In the genomic region with DNA sequence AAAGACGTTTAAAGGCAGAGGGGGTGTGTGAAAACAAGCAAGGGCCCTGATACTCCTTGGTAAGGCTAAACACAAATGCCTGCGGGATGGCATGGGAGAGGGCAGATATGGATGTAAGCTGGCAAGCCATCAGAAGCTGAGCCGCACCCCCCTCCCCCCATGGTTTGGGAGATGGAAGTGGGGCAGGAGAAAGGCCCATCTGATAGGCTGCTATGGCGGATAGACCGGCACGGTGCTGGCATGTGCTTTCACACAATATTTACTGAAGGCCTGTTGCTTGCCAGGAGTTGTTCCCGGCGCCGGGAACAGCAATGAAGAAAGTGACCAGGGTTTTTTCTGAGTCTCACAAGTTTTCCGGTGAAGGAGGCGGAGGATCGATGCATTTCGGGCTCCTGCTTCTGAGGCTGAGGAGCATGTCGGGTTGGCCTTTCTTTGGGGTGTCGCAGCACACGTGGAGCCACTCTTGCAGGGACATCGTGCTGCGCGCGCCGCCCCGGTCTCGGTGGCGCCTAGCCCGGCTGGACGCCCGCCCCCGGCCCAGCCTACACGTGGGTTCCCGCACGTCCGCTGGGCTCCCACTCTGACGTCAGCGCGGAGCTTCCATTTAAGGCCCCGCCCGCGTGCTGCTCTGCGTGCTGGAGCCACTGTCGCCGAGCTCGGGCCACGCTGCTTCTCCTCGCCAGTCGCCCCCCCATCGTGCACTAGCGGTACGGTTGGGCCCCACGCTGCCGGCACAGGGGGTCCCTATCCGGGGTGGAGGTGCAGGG, we compare ENCODE assay signal across 8 mouse cellular contexts. TPM values are rescaled to one million over a fixed set of nuclear protein-coding genes. Genes with fewer than 3 reads are reported as not detected.
DNase-seq lines count a peak whose midpoint lies in the region; ATAC-seq and TF ChIP-seq lines count a peak whose summit lies in the region.

No protein-coding gene starts in this region.

- ATAC-seq in erythroblast, adult 5-6 weeks (replicated peaks; ENCODE audit: low FRiP score, poor library complexity, severe bottlenecking) = peak; percentile 78
- peak; percentile 87 for ATAC-seq in heart, embryonic 11.5 days (replicated peaks; ENCODE audit: insufficient number of reproducible peaks, low FRiP score, low TSS enrichment)
- peak; percentile 93 for ATAC-seq in kidney, embryonic 15.5 days (replicated peaks; ENCODE audit: low FRiP score)

- WGBS in heart, embryonic 11.5 days (ENCODE audit: insufficient replicate concordance) = under 1% methylated on average over 50 of the region's 51 CpGs
- under 1% methylated on average over 51 of the region's 51 CpGs for WGBS in kidney, embryonic 15.5 days

- H3K4me1 ChIP-seq in heart, embryonic 11.5 days (ENCODE audit: control insufficient read depth, insufficient read depth, low read length) = peaks cover 12% of the 10 kb centered on the region
- H3K4me1 ChIP-seq in kidney, embryonic 15.5 days = peaks cover 25% of the 10 kb centered on the region

- peak overlapping the region; percentile 70 for H3ac ChIP-seq in C2C12 (ENCODE audit: control insufficient read depth, insufficient read length, low read depth)

- no peaks in the 10 kb centered on the region for H3K9me3 ChIP-seq in heart, embryonic 11.5 days (replicated peaks; ENCODE audit: control insufficient read depth, low read length)
- no peaks in the 10 kb centered on the region for H3K9me3 ChIP-seq in kidney, embryonic 15.5 days (replicated peaks)

- H3K79me2 ChIP-seq in C2C12 (ENCODE audit: control insufficient read depth, insufficient read depth) = peaks cover 53% of the 10 kb centered on the region

- peak overlapping the region; percentile 100 for H3K9ac ChIP-seq in heart, embryonic 11.5 days (ENCODE audit: low read depth, low read length)
- peak overlapping the region; percentile 87 for H3K9ac ChIP-seq in kidney, embryonic 15.5 days

- peak; percentile 96 for DNase-seq in brain, adult 2 months (ENCODE audit: low read depth, low spot score)
- DNase-seq in liver = peak; percentile 91
- DNase-seq in monocyte, adult 2 months (ENCODE audit: low read depth in 1 of 2, low spot score in 2 of 2) = peak; percentile 46 to 71
- DNase-seq in spleen, postnatal 14 days (ENCODE audit: low spot score in 2 of 2) = peak; percentile 75 to 81

- H3K27me3 ChIP-seq in C2C12 (ENCODE audit: control insufficient read depth, insufficient read depth, insufficient read length) = no peaks in the 10 kb centered on the region
- no peaks in the 10 kb centered on the region for H3K27me3 ChIP-seq in heart, embryonic 11.5 days (ENCODE audit: control insufficient read depth, insufficient read depth, low read length)
- H3K27me3 ChIP-seq in kidney, embryonic 15.5 days = peaks cover 8% of the 10 kb centered on the region; the same call in 1 of the 2 replicates

- H3K4me3 ChIP-seq in C2C12 (ENCODE audit: insufficient read depth, poor library complexity, severe bottlenecking) = peak overlapping the region; percentile 72
- peak overlapping the region; percentile 98 for H3K4me3 ChIP-seq in heart, embryonic 11.5 days (ENCODE audit: low read depth, low read length)
- peak overlapping the region; percentile 75 for H3K4me3 ChIP-seq in kidney, embryonic 15.5 days (replicated peaks)

- no peak for TF ChIP-seq CTCF in C2C12 (IDR thresholded peaks at IDR 0.05; ENCODE audit: control insufficient read depth, insufficient read depth, insufficient read length)

- peaks cover 29% of the 10 kb centered on the region for H3K36me3 ChIP-seq in C2C12 (ENCODE audit: control insufficient read depth, insufficient read depth)
- peaks cover 15% of the 10 kb centered on the region for H3K36me3 ChIP-seq in heart, embryonic 11.5 days (ENCODE audit: control insufficient read depth, insufficient read depth, low read length)
- H3K36me3 ChIP-seq in kidney, embryonic 15.5 days = peaks cover 32% of the 10 kb centered on the region

- peak overlapping the region; percentile 88 for H3K4me2 ChIP-seq in heart, embryonic 11.5 days
- H3K4me2 ChIP-seq in kidney, embryonic 15.5 days = peak overlapping the region; percentile 79

- H3K79me3 ChIP-seq in C2C12 (ENCODE audit: low read depth) = peaks cover 30% of the 10 kb centered on the region

- H3K27ac ChIP-seq in heart, embryonic 11.5 days (ENCODE audit: low read depth, low read length) = peak overlapping the region; percentile 98
- H3K27ac ChIP-seq in kidney, embryonic 15.5 days = peak overlapping the region; percentile 94

TF ChIP-seq in C2C12, 6 proteins besides CTCF, POLR2A, EP300 and RAD21:
- TF ChIP-seq MYOD1 (IDR thresholded peaks at IDR 0.05; ENCODE audit: control insufficient read depth, insufficient read length, low read depth) = no peak
- TF ChIP-seq MAX (IDR thresholded peaks at IDR 0.05) = peak; percentile 91
- no peak for TF ChIP-seq FOSL1 (IDR thresholded peaks at IDR 0.05; ENCODE audit: insufficient read depth, low read length, poor library complexity, severe bottlenecking)
- TF ChIP-seq MYOG (IDR thresholded peaks at IDR 0.05; ENCODE audit: control insufficient read depth, extremely low read depth, insufficient read length) = no peak
- TF ChIP-seq CEBPB (IDR thresholded peaks at IDR 0.05; ENCODE audit: low read depth) = no peak
- peak; percentile 47 for TF ChIP-seq USF1 (IDR thresholded peaks at IDR 0.05; ENCODE audit: low read depth)
TF ChIP-seq in C2C12: peak in this region for 2.

RNA-seq across cellular contexts. Expression of gene Ldha, which starts 4.1 kb away (rescaled TPM):
- polyA plus RNA-seq in C2C12 (2012; fragmentation: generic; extraction: Trizol) = 2,062 TPM
- total RNA-seq in erythroblast, adult 5-6 weeks (2015; ENCODE audit: low replicate concordance) = 108 and 109 TPM in 2 replicates
- total RNA-seq in erythroblast, adult 5-6 weeks (2017; ENCODE audit: low replicate concordance) = 53.0 and 92.1 TPM in 2 replicates
- polyA plus RNA-seq in heart, embryonic 11.5 days (2014; fragmentation: Nextera tagmentation; extraction: Ambion mirVana) = 3,042 and 3,490 TPM in 2 replicates
- polyA plus RNA-seq in kidney, embryonic 15.5 days (2015; fragmentation: Nextera tagmentation; extraction: Ambion mirVana) = 1,596 and 1,620 TPM in 2 replicates

RNA-seq across cellular contexts. Expression of gene Ldhc, which starts 15.6 kb away (rescaled TPM):
- polyA plus RNA-seq in C2C12 (2012; fragmentation: generic; extraction: Trizol) = not detected
- total RNA-seq in erythroblast, adult 5-6 weeks (2015; ENCODE audit: low replicate concordance) = 3.8 TPM in 1 of 2 replicates, not detected in the other
- 0.56 TPM in 1 of 2 replicates, not detected in the other for total RNA-seq in erythroblast, adult 5-6 weeks (2017; ENCODE audit: low replicate concordance)
- not detected in 2 replicates for polyA plus RNA-seq in heart, embryonic 11.5 days (2014; fragmentation: Nextera tagmentation; extraction: Ambion mirVana)
- 0.12 TPM in 1 of 2 replicates, not detected in the other for polyA plus RNA-seq in kidney, embryonic 15.5 days (2015; fragmentation: Nextera tagmentation; extraction: Ambion mirVana)

RNA-seq across cellular contexts. Expression of gene Gtf2h1, which starts 49.5 kb away (rescaled TPM):
- 19.9 TPM for polyA plus RNA-seq in C2C12 (2012; fragmentation: generic; extraction: Trizol)
- total RNA-seq in erythroblast, adult 5-6 weeks (2015; ENCODE audit: low replicate concordance) = 11.3 and 21.3 TPM in 2 replicates
- 15.8 and 19.5 TPM in 2 replicates for total RNA-seq in erythroblast, adult 5-6 weeks (2017; ENCODE audit: low replicate concordance)
- polyA plus RNA-seq in heart, embryonic 11.5 days (2014; fragmentation: Nextera tagmentation; extraction: Ambion mirVana) = 34.9 and 41.1 TPM in 2 replicates
- polyA plus RNA-seq in kidney, embryonic 15.5 days (2015; fragmentation: Nextera tagmentation; extraction: Ambion mirVana) = 42.3 and 43.8 TPM in 2 replicates

RNA-seq across cellular contexts. Expression of gene Hps5, which starts 49.5 kb away (rescaled TPM):
- polyA plus RNA-seq in C2C12 (2012; fragmentation: generic; extraction: Trizol) = 8.3 TPM
- 13.0 and 16.5 TPM in 2 replicates for total RNA-seq in erythroblast, adult 5-6 weeks (2015; ENCODE audit: low replicate concordance)
- 4.7 and 10.7 TPM in 2 replicates for total RNA-seq in erythroblast, adult 5-6 weeks (2017; ENCODE audit: low replicate concordance)
- polyA plus RNA-seq in heart, embryonic 11.5 days (2014; fragmentation: Nextera tagmentation; extraction: Ambion mirVana) = 11.8 and 12.7 TPM in 2 replicates
- 27.7 and 31.5 TPM in 2 replicates for polyA plus RNA-seq in kidney, embryonic 15.5 days (2015; fragmentation: Nextera tagmentation; extraction: Ambion mirVana)

Comparison
In these comparisons a context has a peak if more than half of its experiments do, and no peak if none do; other contexts are left out.
1. Peak in every context shown above with its lines: DNase-seq, ATAC-seq, H3K4me3 ChIP-seq and H3K27ac ChIP-seq.